Mouse (Mus musculus) forebrain, embryonic 15.5 days (tissue): ENCODE results near the gene Ano3. TPM values are rescaled to one million over a fixed set of nuclear protein-coding genes. Genes with fewer than 3 reads are reported as not detected.
"Not testable (repeated sequence)": the region's sequence is repeated elsewhere in the genome, so short reads cannot be mapped to it uniquely, and the experiment has no call there.

Source experiments
- ATAC-seq: fragments of 200-750 bp; cut with Nextera tagmentation; replicated peaks from 2 replicates; pipeline ENCODE4 v1.8.0; 2017; ENCODE audit warnings: mild to moderate bottlenecking, moderate TSS enrichment, moderate library complexity
- H3K27ac ChIP-seq: fragments of 300-500 bp; sonication (generic); replicated peaks from 2 replicates; pipeline ENCODE4 v1.5.1; 2015; ENCODE audit warnings: mild to moderate bottlenecking, inconsistent platforms
- H3K27me3 ChIP-seq: fragments of 300-500 bp; sonication (generic); 2 replicates; pipeline ENCODE4 v1.6.1; 2015; ENCODE audit warnings: inconsistent platforms
- H3K36me3 ChIP-seq: fragments of 300-500 bp; sonication (generic); 2 replicates; pipeline ENCODE4 v1.6.1; 2015; ENCODE audit warnings: mild to moderate bottlenecking, inconsistent platforms
- H3K4me1 ChIP-seq: fragments of 300-500 bp; sonication (generic); 2 replicates; pipeline ENCODE4 v1.6.1; 2015; ENCODE audit warnings: inconsistent platforms
- H3K4me2 ChIP-seq: fragments of 300-500 bp; sonication (generic); replicated peaks from 2 replicates; pipeline ENCODE4 v1.6.1; 2015; ENCODE audit warnings: mild to moderate bottlenecking, inconsistent platforms
- H3K4me3 ChIP-seq: fragments of 300-500 bp; sonication (generic); 2 replicates; pipeline ENCODE4 v1.5.1; 2015; ENCODE audit warnings: mild to moderate bottlenecking, inconsistent platforms
- H3K9ac ChIP-seq: fragments of 300-500 bp; sonication (generic); replicated peaks from 2 replicates; pipeline ENCODE4 v1.6.1; 2015; ENCODE audit warnings: mild to moderate bottlenecking, inconsistent platforms
- H3K9me3 ChIP-seq: fragments of 300-500 bp; sonication (generic); 2 replicates; pipeline ENCODE4 v1.6.1; 2016; ENCODE audit warnings: inconsistent platforms
- WGBS: fragments of 180-500 bp; shearing (Covaris S2); methylation state at CpG from one replicate; pipeline ENCODE4 v1.1.7; 2015; ENCODE audit warnings: mixed read lengths; 5-methylcytosine and 5-hydroxymethylcytosine counted together
- polyA plus RNA-seq: library from polyadenylated mRNA; unstranded; fragments of >200 nt; fragmentation: Nextera tagmentation; extraction: Ambion mirVana; gene quantifications from 2 replicates; pipeline ENCODE4 v1.2.1, GENCODE M21; 2015

Ano3 gene
- polyA plus RNA-seq = 0.87 and 0.93 TPM in 2 replicates

DNA sequence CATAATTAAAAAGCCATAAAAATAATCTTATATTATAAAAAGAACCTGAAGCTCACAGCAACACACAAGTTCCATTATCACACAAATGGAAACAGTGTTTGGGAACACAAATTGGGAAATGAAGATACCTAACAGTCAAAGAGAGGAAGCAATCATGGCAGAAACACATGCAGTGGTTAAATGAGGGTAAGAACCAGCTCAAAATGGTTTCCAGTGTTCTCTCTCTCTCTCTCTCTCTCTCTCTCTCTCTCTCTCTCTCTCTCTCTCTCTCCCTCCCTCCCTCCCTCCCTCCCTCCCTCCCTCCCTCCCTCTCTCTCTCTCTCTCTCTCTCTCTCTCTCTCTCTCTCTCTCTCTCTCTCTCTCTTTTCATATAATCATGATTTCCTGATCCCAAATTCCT is at the start of gene Ano3:
TSS of gene Ano3 (minus strand) at position 101 of the 400 bp plus-strand sequence.
- peaks cover 10% of the 10 kb centered on the region for H3K4me1 ChIP-seq
- H3K9me3 ChIP-seq, H3K36me3 ChIP-seq, H3K27ac ChIP-seq, ATAC-seq, H3K27me3 ChIP-seq: not testable (repeated sequence)
- peak within 1 kb of the TSS; percentile 22 for H3K9ac ChIP-seq
- peak within 1 kb of the TSS; percentile 33 for H3K4me3 ChIP-seq
- H3K4me2 ChIP-seq = peak within 1 kb of the TSS; percentile 64

DNA sequence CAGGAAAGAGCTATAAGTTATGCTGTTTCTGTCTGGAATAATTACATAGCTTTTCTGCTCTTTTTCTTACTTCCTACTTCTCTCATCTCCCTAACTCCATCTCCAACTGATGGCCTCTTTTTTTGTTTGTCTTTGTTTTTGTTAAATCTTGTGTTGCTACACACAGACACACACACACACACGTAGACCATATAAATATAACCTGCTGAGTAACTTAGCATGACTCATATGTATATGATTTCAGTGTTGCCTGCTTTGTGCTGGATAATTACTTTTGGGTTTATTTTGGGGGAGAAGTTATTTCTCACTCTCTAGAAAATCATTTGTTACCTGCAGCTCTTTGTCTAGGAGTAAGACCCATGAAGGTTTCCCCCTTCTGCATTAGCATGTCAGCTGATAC is 39.3 kb upstream of the Ano3 start:
- H3K4me3 ChIP-seq = no peak overlapping the region
- H3K9me3 ChIP-seq = no peaks in the 10 kb centered on the region
- WGBS = 80% methylated on average over 1 of the region's 1 CpGs
- ATAC-seq = no peak
- no peaks in the 10 kb centered on the region for H3K4me1 ChIP-seq
- H3K27me3 ChIP-seq = no peaks in the 10 kb centered on the region
- no peak overlapping the region for H3K9ac ChIP-seq
- H3K36me3 ChIP-seq = no peaks in the 10 kb centered on the region
- H3K27ac ChIP-seq = no peak overlapping the region
- H3K4me2 ChIP-seq = no peak overlapping the region

DNA sequence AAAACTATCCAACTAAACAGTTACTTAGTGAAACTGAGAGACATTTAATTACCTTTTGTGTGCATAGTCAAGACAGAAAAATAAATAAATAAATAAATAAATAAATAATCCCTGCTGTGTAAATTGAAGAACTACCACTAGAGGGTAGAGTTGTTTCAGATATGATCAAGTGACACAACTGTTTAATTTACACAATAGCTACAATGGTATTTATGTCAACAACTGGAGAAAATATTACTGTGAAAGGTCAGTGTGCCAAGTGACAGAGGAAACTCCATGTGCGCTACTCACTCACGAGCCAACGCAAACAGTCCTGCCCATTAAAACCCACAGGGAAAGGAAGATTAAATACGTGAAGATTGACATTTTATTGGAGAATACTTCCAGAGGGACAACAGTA is 38.8 kb upstream of the Ano3 start:
- H3K4me3 ChIP-seq = no peak overlapping the region
- no peaks in the 10 kb centered on the region for H3K9me3 ChIP-seq
- H3K4me2 ChIP-seq = no peak overlapping the region
- H3K9ac ChIP-seq = no peak overlapping the region
- no peaks in the 10 kb centered on the region for H3K36me3 ChIP-seq
- H3K27ac ChIP-seq = no peak overlapping the region
- no peaks in the 10 kb centered on the region for H3K27me3 ChIP-seq
- 84% methylated on average over 4 of the region's 4 CpGs for WGBS
- no peak for ATAC-seq
- no peaks in the 10 kb centered on the region for H3K4me1 ChIP-seq

DNA sequence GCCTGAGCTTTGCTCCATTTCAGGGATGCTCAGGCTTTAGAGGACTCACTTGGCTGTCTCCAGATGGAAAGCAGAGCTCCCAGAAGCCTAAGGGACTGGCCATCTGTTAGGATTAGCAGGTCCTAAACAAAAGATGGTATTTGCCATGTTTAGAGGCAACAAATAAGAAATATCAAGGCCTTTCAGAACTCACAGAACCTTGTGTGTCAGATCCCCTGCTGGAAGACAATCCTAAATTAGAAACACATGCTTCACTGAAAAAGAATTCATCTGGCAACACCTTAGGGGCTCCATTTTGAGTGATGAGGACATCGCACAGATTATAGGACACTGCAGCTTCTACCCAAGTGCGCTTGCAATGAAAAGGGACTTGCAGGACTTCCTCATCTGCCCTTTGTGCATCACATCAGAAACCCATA is 35.1 kb upstream of the Ano3 start:
- Histone ChIP-seq H3K27me3 (no peaks in the 10 kb centered on the region), H3K27ac (no peak overlapping the region), H3K4me1 (no peaks in the 10 kb centered on the region), H3K9ac (no peak overlapping the region), H3K4me3 (no peak overlapping the region), H3K36me3 (no peaks in the 10 kb centered on the region), H3K4me2 (no peak overlapping the region), H3K9me3 (no peaks in the 10 kb centered on the region)
- no peak for ATAC-seq
- WGBS = 76% methylated on average over 2 of the region's 2 CpGs

DNA sequence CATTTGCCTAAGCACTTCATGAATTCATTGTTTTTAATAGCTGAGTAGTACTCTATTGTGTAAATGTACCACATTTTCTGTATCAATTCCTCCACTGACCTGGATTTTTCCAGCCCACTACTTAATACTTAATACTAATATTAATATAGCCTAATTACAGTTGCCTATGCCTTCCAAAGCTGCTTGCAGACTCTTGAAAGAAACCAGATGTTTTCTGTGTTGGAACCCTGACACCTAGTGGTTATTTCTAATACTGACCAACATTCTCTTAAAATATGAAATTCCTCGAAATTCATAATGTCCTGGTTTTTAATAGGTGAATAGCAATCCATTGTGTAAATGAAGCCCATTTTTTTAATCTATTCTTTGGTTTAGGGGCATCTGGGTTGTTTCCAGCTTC is 31.0 kb upstream of the Ano3 start:
- H3K4me1 ChIP-seq = no peaks in the 10 kb centered on the region
- H3K27me3 ChIP-seq = no peaks in the 10 kb centered on the region
- WGBS = 41% methylated on average over 1 of the region's 1 CpGs
- H3K9me3 ChIP-seq = no peaks in the 10 kb centered on the region
- peak; percentile 55 for ATAC-seq
- no peak overlapping the region for H3K9ac ChIP-seq
- H3K4me2 ChIP-seq = no peak overlapping the region
- H3K27ac ChIP-seq = no peak overlapping the region
- H3K4me3 ChIP-seq = no peak overlapping the region
- no peaks in the 10 kb centered on the region for H3K36me3 ChIP-seq

DNA sequence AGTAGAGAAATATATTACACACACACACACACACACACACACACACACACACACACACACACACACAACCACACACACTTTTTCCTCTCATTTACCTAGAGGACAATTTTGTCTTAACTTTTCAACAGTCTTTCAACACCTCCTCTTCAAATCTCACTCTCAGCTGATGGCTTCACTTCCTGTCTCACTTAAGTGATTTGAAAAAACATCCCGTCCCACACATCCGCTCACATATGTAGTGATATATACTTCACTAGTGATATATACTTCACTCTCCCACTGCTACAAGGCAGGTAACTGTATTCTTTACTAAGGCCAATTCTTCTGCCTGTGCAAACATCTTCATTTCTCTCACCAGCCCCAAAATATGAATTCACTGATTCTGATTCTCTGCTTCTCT is 28.9 kb upstream of the Ano3 start:
- no peak for ATAC-seq
- H3K4me3 ChIP-seq = no peak overlapping the region
- H3K9me3 ChIP-seq = no peaks in the 10 kb centered on the region
- H3K4me1 ChIP-seq = no peaks in the 10 kb centered on the region
- no peak overlapping the region for H3K9ac ChIP-seq
- no peaks in the 10 kb centered on the region for H3K27me3 ChIP-seq
- no peaks in the 10 kb centered on the region for H3K36me3 ChIP-seq
- 91% methylated on average over 2 of the region's 2 CpGs for WGBS
- H3K27ac ChIP-seq = no peak overlapping the region
- H3K4me2 ChIP-seq = no peak overlapping the region

DNA sequence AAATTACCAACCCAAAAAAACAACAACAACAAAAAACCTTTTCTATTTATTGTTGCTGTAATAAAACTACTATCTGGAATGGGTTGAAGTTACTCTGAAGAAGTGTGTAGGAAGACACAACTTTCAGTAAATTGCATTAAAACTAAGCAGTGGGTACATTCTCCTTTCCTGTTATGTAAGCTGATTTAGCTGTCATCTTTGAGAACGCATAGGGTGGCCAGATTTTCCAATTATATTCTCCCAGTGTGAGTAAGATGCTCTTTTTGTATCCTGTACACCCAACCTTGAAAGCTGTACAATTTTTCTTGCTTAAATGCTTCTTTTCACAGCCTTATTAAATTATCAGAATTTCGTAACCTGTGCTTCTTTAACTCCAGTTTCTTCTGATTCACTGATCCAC is 26.1 kb upstream of the Ano3 start:
- H3K4me1 ChIP-seq = no peaks in the 10 kb centered on the region
- no peak overlapping the region for H3K9ac ChIP-seq
- no peak overlapping the region for H3K4me3 ChIP-seq
- no peaks in the 10 kb centered on the region for H3K27me3 ChIP-seq
- no peaks in the 10 kb centered on the region for H3K36me3 ChIP-seq
- no peak overlapping the region for H3K27ac ChIP-seq
- ATAC-seq = no peak
- 81% methylated on average over 2 of the region's 2 CpGs for WGBS
- H3K9me3 ChIP-seq = no peaks in the 10 kb centered on the region
- no peak overlapping the region for H3K4me2 ChIP-seq

DNA sequence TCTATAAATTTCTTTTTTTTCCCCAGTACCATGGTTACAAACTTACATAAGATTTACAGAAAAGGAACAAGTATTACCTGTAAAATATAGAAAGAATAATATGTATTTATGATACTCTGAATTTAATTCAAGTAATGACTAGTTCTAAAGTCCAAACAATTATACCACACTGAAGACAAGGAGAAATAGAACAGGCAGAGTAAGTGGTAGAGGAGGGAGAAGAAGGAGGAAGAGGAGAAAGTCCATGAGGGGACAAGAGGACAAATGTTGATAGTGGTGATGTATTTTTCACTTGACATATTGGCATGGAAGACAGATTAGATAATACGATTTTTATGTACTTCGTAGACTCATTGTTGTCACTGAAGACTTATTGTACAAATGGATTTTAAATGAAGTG is 19.4 kb upstream of the Ano3 start:
- no peaks in the 10 kb centered on the region for H3K27me3 ChIP-seq
- H3K4me3 ChIP-seq = no peak overlapping the region
- no peak overlapping the region for H3K4me2 ChIP-seq
- H3K36me3 ChIP-seq = no peaks in the 10 kb centered on the region
- ATAC-seq = no peak
- H3K9ac ChIP-seq = no peak overlapping the region
- 86% methylated on average over 2 of the region's 2 CpGs for WGBS
- H3K4me1 ChIP-seq = no peaks in the 10 kb centered on the region
- H3K27ac ChIP-seq = no peak overlapping the region
- no peaks in the 10 kb centered on the region for H3K9me3 ChIP-seq

DNA sequence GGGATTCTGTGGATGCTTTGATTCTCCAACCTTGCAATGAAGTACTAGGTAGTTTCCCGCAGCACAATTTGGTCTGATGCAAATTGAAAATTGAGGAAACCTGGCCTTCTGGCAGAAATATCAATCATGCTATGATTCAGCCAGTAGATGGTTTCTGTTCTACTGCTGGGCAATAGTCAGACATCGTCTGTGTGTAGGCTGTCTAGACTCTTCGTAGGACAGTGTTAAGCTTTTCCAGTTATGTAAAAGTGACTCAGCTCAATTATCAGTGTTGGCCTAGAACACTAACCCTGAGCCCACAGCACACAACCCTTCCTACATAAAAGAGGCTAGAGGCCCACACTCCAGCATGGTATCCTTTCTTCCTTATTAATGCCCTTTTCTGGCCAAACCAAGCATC is 14.7 kb upstream of the Ano3 start:
- Histone ChIP-seq H3K4me3 (no peak overlapping the region), H3K4me2 (no peak overlapping the region), H3K9me3 (no peaks in the 10 kb centered on the region), H3K9ac (no peak overlapping the region), H3K36me3 (no peaks in the 10 kb centered on the region), H3K27me3 (no peaks in the 10 kb centered on the region), H3K4me1 (no peaks in the 10 kb centered on the region), H3K27ac (no peak overlapping the region)
- 95% methylated on average over 3 of the region's 3 CpGs for WGBS
- no peak for ATAC-seq

DNA sequence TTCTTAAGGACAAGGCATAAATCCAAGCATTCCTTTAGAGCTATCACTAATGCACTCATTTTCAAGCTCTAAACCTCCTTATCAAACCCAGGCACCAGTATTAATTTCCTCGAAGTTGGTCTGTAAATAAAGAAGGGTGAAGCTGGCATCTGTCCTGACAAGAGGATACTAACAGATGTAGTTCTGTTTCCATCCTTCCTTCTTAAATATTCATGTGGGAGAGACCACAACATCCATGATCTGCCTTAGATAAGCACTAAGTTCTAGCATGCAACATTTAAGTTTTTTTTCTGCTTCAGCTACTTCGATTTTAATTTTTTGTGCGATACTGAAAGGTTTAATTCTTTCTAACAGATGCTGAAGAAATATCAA is 305 bp downstream of the Ano3 start:
- Histone ChIP-seq H3K9me3 (no peaks in the 10 kb centered on the region), H3K4me2 (peak overlapping the region; percentile 64), H3K27me3 (no peaks in the 10 kb centered on the region), H3K9ac (peak overlapping the region; percentile 22; the same call in 1 of the 2 replicates), H3K36me3 (no peaks in the 10 kb centered on the region), H3K4me3 (peak overlapping the region; percentile 33), H3K27ac (no peak overlapping the region), H3K4me1 (peaks cover 10% of the 10 kb centered on the region)
- WGBS = 56% methylated on average over 3 of the region's 3 CpGs
- no peak; the same call in 1 of the 2 replicates for ATAC-seq

DNA sequence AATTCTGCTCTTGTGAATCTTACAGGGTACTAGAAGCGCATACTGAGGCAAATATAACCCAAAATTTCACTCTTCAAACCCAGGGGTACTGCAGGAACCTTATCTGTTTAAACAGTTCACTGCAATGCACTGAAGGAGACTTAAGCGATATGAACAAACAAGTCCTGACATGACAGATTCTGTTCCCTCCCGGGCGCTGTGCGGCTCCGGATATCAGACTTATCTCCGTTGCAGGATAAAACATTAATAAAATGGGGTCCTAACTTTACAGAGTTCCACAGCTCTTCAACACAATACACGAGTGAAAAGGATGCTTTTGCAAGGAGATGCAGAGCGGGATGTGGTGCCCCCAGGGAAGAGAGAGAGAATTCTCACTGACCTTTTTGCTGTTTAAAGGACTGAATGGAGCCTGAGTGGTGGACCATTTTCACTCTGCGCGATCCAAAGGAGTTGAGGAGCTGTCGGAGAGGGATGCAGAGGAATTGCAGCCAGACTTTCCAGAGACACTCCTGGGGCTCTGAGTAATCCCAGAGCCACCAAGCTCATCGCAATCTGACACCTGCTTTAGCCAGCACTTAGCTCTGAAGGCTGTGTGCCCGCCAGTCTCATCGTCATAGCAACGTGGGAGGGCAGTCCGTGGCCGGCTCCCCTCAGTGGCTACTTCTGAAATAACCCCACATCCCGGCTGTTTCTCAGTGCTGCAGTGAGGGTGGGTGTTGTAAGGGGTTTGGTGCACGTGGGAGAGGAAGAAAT is 868 bp downstream of the Ano3 start:
- Histone ChIP-seq H3K4me3 (peak overlapping the region; percentile 33), H3K4me1 (peaks cover 10% of the 10 kb centered on the region), H3K27me3 (no peaks in the 10 kb centered on the region), H3K36me3 (no peaks in the 10 kb centered on the region), H3K9ac (peak overlapping the region; percentile 22), H3K9me3 (no peaks in the 10 kb centered on the region), H3K27ac (no peak overlapping the region), H3K4me2 (peak overlapping the region; percentile 64)
- peak; percentile 94 for ATAC-seq
- 5% methylated on average over 20 of the region's 20 CpGs for WGBS

DNA sequence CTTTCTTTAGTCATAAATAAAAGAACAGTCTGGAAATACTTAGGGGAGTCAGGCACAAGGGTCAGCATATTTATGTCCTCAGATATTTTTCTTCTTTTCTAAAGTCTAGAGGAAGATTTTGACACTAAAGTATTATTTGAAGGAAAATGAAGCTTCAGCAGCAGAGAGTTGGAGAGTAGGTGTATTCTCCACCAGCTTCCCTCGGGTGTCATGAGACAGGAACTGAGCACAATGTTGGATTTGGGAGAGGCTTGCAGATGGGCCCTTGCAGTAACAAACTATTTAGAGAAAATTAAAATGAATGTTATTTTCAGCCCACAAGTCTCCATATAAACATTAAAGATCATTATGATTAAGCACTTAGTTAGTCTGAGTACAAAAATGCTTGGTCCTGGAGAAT is 5.6 kb downstream of the Ano3 start:
- Histone ChIP-seq H3K9me3 (no peaks in the 10 kb centered on the region), H3K36me3 (no peaks in the 10 kb centered on the region), H3K4me3 (no peak overlapping the region), H3K4me1 (peaks cover 7% of the 10 kb centered on the region), H3K4me2 (no peak overlapping the region), H3K27ac (no peak overlapping the region), H3K9ac (no peak overlapping the region), H3K27me3 (no peaks in the 10 kb centered on the region)
- no peak for ATAC-seq
- WGBS = 73% methylated on average over 1 of the region's 1 CpGs

DNA sequence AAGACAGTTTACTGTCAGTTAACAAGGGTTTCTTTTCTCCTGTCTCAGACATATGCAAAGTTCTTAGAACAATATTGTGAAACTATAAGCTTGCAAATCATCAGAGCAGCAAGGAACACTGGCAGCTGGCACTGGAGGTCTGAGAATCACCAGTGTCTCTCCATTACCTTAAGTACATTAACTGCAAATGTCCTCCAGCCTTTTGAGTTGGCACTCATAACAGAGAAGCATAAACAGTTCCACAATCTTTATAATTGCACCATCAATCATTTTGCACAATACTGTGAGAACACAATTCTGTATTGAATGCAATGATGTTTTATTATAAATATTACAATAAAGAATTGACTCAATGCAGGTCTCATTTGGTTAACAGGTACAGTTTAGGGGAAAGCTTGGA is 15.0 kb downstream of the Ano3 start:
- H3K27me3 ChIP-seq = no peaks in the 10 kb centered on the region
- H3K9me3 ChIP-seq = no peaks in the 10 kb centered on the region
- H3K4me3 ChIP-seq = no peak overlapping the region
- no peak overlapping the region for H3K27ac ChIP-seq
- ATAC-seq = no peak
- no peaks in the 10 kb centered on the region for H3K36me3 ChIP-seq
- no peaks in the 10 kb centered on the region for H3K4me1 ChIP-seq
- no peak overlapping the region for H3K4me2 ChIP-seq
- no peak overlapping the region for H3K9ac ChIP-seq
